Mouse (Mus musculus) liver, adult 10 weeks (tissue): ENCODE data around the gene Ccdc189. TPM values are rescaled to one million over a fixed set of nuclear protein-coding genes. Genes with fewer than 3 reads are reported as not detected.

Source experiments
- polyA plus RNA-seq: library from polyadenylated mRNA; stranded (reverse); fragments of 350-450 nt; fragmentation: Illumina TruSeq; extraction: RNeasy Lipid Tissue Mini Kit (QIAGEN cat#74804); gene quantifications from one replicate; pipeline ENCODE4 v1.2.3, GENCODE M21; 2014; ENCODE audit warnings: low read depth, low replicate concordance

The Ccdc189 gene
- not detected for polyA plus RNA-seq

DNA sequence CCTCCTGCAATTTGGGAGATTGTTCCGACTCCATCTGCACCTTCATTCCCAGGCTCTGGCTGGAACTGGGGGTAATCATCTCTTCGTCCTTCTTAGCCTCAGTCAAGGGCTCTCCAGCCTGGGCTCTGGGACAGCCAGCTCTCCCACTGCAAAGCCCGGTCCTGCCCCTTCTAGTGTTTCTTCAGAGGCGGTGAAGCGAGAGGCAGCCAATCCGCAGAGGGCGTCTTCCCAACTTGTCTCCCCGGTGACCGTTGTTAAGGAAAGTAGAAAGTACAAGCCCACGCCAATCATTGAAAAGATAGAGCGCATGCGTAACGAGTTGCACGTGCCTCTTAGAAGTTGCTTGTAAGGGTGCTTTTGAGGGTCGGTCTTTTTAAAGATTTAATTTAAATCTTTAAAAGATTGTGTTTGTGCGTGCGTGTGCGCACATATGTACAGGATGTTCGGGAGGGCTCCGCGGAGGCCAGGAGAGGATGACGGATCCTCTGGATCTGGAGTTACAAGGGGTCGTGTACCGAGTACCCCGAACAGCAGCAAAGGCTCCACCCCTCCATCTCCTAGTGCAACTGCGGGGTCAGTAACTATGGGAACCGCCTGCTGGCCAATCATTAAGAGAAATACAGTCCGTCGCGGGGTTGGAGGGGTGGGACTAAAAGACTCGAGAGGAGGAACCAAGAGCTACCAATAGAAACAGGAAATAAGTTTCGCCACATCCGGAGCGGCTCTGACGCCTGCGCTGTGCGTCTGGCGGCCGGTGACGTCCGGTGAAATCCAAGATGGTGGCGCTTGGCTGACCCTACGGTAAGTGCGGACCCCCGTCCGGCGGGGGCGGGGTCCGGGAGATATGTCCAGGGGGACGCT, at the start of gene Ccdc189, which contains the start of gene Rnf40:
Gene Ccdc189 (minus strand): TSS at position 585 of the 861 bp plus-strand sequence.
Gene Rnf40 (plus strand): TSS at position 757 of the 861 bp plus-strand sequence.

DNA sequence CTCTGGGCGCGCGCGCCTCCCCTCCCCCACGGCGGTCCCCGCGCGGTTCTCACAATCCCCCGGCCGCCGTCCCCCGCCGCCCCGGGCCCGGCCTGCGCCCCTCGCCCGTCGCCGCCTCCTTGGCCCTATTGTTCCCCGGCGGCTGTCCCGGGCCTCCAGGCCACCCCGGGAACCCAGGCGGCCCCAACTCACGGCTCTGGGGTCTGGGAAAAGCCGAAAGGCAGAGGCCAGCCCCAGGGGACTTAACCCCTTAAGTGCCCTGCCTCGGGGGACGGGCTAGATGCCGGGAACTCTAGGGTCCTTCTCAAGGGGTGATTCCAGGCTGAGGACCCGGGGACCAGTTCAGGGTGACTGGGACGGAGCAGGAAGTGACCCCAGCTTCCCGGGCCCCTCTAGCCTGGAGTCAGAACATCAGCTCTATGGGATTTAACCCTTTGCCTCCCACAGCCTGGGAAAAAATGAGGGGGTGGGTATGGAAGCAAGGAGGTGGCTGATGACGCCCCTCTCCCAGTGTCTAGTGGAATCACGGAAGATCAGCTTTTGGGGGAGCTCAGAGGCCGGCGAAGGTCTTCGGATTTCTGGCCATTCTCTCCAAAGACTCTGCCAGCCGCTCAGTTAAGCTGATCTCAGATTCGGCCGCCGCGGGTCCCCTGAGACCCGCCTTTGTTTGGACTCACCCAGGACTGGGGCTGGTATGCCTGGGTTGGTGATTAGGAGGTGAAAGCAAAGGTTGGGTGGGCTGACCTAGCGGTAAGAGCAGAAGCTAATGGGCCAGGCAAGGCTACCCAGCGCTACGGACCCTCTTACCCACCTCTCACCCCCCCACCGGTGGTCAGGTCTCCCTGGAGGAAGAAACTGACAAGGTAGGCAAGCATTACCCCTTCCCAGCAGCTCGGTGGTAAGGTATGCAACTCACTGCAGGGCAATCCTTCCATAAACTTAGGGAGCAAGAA, 26.8 kb upstream of the Ccdc189 start, which contains the start of gene Zfp629:
Gene Zfp629 (minus strand): TSS at position 907 of the 953 bp plus-strand sequence.

DNA sequence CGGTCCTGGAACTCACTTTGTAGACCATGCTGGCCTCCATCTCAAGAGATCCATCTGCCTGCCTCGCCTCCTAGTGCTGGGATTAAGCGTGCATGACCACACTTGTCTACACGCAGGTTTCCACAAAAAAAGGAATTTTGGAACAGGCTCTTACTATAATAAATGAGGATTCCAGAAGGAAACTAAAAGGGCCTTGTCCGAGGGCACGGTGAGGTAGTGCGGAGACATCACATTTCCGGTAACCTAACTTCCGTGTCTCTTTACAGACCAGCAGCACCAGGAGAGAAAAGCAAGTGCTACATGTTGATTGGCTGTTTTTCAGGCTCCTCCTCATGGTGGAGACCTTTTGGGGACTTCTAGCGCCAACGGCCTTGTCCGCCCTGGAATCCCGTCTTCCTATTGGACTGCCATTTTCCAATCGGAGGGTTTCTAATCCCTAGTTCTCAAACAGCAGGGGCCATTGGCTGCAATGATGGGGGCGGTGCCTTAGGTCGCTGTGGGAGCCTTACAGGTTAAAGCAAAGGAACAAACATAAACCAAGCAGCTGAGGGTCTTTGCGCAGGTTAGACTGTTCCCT, 15.4 kb downstream of the Ccdc189 start, which contains the start of gene Phkg2:
Gene Phkg2 (plus strand): TSS at position 446 of the 577 bp plus-strand sequence.

DNA sequence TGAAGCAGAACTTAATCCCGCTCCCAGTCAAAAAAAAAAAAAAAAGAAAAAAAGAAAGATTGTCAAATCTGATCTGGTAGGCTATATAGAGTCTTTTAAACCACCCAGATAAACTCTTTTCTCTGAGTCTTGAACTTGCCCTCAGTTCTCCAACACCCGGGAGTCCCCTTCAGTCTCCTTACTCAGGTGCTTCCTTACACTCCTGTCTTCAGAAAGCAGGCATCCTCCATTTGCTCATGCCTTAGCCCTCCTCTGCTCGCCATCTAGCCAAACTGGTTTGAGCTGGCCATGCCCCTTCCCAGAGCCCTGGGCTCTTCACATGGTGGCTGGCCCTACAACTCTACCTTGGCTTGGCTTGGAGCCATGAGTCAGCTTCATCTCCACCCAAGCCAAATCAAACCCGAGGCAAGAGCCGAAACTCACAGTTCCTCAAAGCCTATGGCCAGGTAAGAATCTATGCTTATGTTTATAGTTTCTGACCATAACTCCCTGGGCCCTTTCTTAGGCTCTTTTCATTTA, 27.0 kb downstream of the Ccdc189 start, which contains the start of gene Tmem265:
Gene Tmem265 (plus strand): TSS at position 51 of the 519 bp plus-strand sequence.

Other genes with a start within 250 kb of the Ccdc189 start
- gene Zfp768, start 243.0 kb downstream of the Ccdc189 start, polyA plus RNA-seq = 2.7 TPM
- 1.0 TPM for gene Zfp747, start 212.5 kb downstream of the Ccdc189 start, polyA plus RNA-seq
- gene 9130019O22Rik, start 201.4 kb downstream of the Ccdc189 start, polyA plus RNA-seq = 0.61 TPM
- gene E430018J23Rik, start 195.0 kb downstream of the Ccdc189 start, polyA plus RNA-seq = 0.42 TPM
- 0.77 TPM for gene Zfp764, start 181.8 kb downstream of the Ccdc189 start, polyA plus RNA-seq
- 1.4 TPM for gene Zfp688, start 166.5 kb downstream of the Ccdc189 start, polyA plus RNA-seq
- gene Zfp689, start 139.4 kb downstream of the Ccdc189 start, polyA plus RNA-seq = 0.48 TPM
- 10.5 TPM for gene Prr14, start 129.0 kb downstream of the Ccdc189 start, polyA plus RNA-seq
- gene Fbrs, start 109.4 kb downstream of the Ccdc189 start, polyA plus RNA-seq = 5.4 TPM
- gene Srcap, start 76.6 kb downstream of the Ccdc189 start, polyA plus RNA-seq = 1.8 TPM
- gene Gm42715, start 69.0 kb downstream of the Ccdc189 start, polyA plus RNA-seq = 3.5 TPM
- not detected for gene Tmem265, start 27.2 kb downstream of the Ccdc189 start, polyA plus RNA-seq
- 17.5 TPM for gene Phkg2, start 15.3 kb downstream of the Ccdc189 start, polyA plus RNA-seq
- gene Rnf40, start 172 bp upstream of the Ccdc189 start, polyA plus RNA-seq = 1.8 TPM
- 3.5 TPM for gene Zfp629, start 27.2 kb upstream of the Ccdc189 start, polyA plus RNA-seq
- 0.26 TPM for gene Bcl7c, start 120.3 kb upstream of the Ccdc189 start, polyA plus RNA-seq
- 5.0 TPM for gene Ctf1, start 124.1 kb upstream of the Ccdc189 start, polyA plus RNA-seq
- gene Ctf2, start 143.6 kb upstream of the Ccdc189 start, polyA plus RNA-seq = not detected
- gene Fbxl19, start 155.9 kb upstream of the Ccdc189 start, polyA plus RNA-seq = 0.21 TPM
- 4.0 TPM for gene Orai3, start 181.2 kb upstream of the Ccdc189 start, polyA plus RNA-seq
- 1.6 TPM for gene Setd1a, start 188.1 kb upstream of the Ccdc189 start, polyA plus RNA-seq
- not detected for gene Gm49388, start 197.0 kb upstream of the Ccdc189 start, polyA plus RNA-seq
- gene Hsd3b7, start 212.0 kb upstream of the Ccdc189 start, polyA plus RNA-seq = 305 TPM
- gene Stx4a, start 235.7 kb upstream of the Ccdc189 start, polyA plus RNA-seq = 12.3 TPM
- 3.2 TPM for gene Stx1b, start 236.0 kb upstream of the Ccdc189 start, polyA plus RNA-seq